Mouse (Mus musculus): ENCODE results near the gene Mr1. TPM values are rescaled to one million over a fixed set of nuclear protein-coding genes. Genes with fewer than 3 reads are reported as not detected.

Mr1 gene
- polyA plus RNA-seq (2012; rRNA removed; ENCODE audit: low replicate concordance) = 0.11 and 0.40 TPM in 2 replicates

DNA sequence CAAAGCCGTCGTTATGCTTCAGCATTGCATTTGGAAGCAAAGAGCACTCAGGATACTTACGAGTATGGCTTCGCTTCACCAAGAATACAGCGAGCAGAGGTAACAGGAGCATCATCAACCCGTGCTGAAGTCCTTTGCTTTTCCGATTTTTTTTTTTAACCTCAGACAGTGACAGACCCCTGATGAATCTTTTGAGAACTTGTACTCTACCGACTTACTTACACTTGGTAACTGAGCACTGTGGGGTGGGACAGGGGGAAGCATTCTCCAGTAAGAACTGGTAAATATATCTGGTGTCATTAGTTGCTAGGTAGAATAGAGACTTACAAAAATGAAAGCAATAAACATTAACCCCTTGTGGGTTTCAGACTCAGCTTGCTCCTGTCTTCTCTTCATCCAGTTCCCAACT, at the start of gene Mr1:
Mr1 (minus strand) TSS at position 243 of the 409 bp plus-strand sequence.

DNA sequence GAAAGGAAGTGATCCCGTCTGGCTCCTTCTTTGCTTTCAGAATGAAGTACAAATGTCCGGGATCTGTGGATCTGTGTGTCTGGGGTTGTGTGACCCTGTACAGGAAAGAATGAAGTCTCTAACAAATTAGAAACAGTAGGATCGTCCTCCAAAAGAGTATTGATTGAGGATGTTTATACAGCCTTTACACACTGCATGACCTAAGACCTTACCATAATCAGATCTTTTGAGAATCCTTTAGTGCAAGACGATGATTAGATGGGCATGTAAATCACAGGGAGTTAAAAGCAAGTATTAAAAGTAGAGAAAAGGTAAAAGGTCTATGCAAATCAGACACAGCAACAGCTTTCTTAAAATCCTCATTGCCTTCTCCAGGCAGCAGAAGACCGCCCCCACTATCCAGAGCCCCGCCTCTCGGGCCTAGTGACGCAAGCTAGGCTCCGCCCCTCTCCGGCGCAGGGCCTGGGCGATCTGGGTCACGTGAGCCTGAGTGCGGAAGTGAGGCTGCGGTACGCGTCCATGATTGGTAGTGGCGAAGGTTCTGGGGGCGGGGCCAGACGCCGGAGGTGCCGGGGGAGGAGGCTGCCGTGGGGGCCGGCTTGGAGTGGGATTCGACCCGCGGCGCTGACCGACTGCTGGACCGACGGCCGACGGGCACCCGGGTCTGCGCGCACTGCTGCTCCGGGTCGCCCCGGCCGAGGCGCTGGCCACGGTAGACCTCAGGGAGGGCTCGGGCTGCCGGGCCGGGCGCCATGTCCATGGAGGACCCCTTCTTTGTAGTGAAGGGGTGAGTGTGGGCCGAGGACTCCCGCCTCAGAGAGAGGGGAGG, 11.7 kb upstream of the Mr1 start, which contains the start of gene Stx6:
Stx6 (plus strand) TSS at position 575 of the 829 bp plus-strand sequence.

DNA sequence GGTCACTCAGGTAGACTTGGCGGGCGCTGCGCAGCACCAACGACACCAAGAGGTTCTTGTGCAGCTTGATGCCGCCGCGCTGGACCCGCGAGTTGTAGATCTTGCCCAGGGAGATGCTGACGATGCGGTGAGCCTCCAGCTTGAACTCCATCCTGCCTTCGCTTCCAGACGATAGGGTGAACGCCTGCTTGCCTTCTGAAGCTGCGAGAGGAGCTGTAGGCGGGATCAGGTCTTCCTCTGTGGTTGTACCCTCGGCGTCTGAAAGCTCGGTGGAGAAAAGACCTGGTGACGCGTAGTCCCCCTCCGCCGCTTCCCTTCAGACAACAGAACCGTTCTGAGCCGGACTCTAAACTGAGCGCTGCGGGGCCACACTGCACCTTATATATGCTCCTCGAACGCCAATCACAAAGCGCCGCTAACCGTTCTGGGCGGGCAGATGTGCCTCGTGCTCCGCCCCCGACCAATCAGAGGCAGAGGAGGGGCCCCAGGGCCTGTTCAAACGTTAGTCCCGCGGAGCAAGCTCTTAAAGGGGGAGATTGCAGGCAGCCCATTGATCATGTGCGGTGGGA, 47.2 kb downstream of the Mr1 start, which contains the start of gene Ier5:
Ier5 (minus strand) TSS at position 357 of the 569 bp plus-strand sequence.

Other genes with a start within 250 kb of the Mr1 start
- 23.4 and 78.0 TPM in 2 replicates for gene Ier5, start 47.2 kb downstream of the Mr1 start, polyA plus RNA-seq (2012; rRNA removed; ENCODE audit: low replicate concordance)
- gene Stx6, start 11.9 kb upstream of the Mr1 start, polyA plus RNA-seq (2012; rRNA removed; ENCODE audit: low replicate concordance) = 28.7 and 33.8 TPM in 2 replicates
- 2.1 and 3.7 TPM in 2 replicates for gene BC034090, start 97.6 kb upstream of the Mr1 start, polyA plus RNA-seq (2012; rRNA removed; ENCODE audit: low replicate concordance)

All from duodenum, adult 2 months (tissue).